Mouse (Mus musculus) heart, embryonic 15.5 days (tissue): ENCODE results near the gene AC131692.1. TPM values are rescaled to one million over a fixed set of nuclear protein-coding genes. Genes with fewer than 3 reads are reported as not detected.

Experiments
- ATAC-seq: fragments of 200-750 bp; cut with Nextera tagmentation; replicated peaks from 2 replicates; pipeline ENCODE4 v1.8.0; 2017; ENCODE audit warnings: low read depth, moderate TSS enrichment; ENCODE audit not compliant: insufficient number of reproducible peaks, insufficient read depth, low FRiP score
- H3K27ac ChIP-seq: fragments of 300-500 bp; sonication (generic); 2 replicates; pipeline ENCODE4 v1.5.1; 2015; ENCODE audit warnings: mild to moderate bottlenecking, inconsistent platforms
- H3K27me3 ChIP-seq: fragments of 300-500 bp; sonication (generic); 2 replicates; pipeline ENCODE4 v1.6.1; 2015; ENCODE audit warnings: inconsistent platforms
- H3K36me3 ChIP-seq: fragments of 300-500 bp; sonication (generic); 2 replicates; pipeline ENCODE4 v1.6.1; 2015; ENCODE audit warnings: mild to moderate bottlenecking, inconsistent platforms
- H3K4me1 ChIP-seq: fragments of 300-500 bp; sonication (generic); replicated peaks from 2 replicates; pipeline ENCODE4 v1.6.1; 2015; ENCODE audit warnings: inconsistent platforms
- H3K4me2 ChIP-seq: fragments of 300-500 bp; sonication (generic); 2 replicates; pipeline ENCODE4 v1.6.1; 2015; ENCODE audit warnings: inconsistent platforms, mild to moderate bottlenecking, moderate library complexity
- H3K4me3 ChIP-seq: fragments of 300-500 bp; sonication (generic); 2 replicates; pipeline ENCODE4 v1.5.1; 2015; ENCODE audit warnings: mild to moderate bottlenecking, inconsistent platforms
- H3K9ac ChIP-seq: fragments of 300-500 bp; sonication (generic); 2 replicates; pipeline ENCODE4 v1.6.1; 2015; ENCODE audit warnings: mild to moderate bottlenecking, inconsistent platforms
- H3K9me3 ChIP-seq: fragments of 300-500 bp; sonication (generic); replicated peaks from 2 replicates; pipeline ENCODE4 v1.6.1; 2016; ENCODE audit warnings: inconsistent platforms
- WGBS: fragments of 180-500 bp; shearing (Covaris S2); methylation state at CpG from one replicate; pipeline ENCODE4 v1.1.7; 2015; ENCODE audit warnings: mixed read lengths; 5-methylcytosine and 5-hydroxymethylcytosine counted together
- microRNA-seq: library from miRNA; unstranded; fragments of <30 nt; microRNA quantifications from one replicate; pipeline ENCODE4, GENCODE M21; 2016
- polyA plus RNA-seq: library from polyadenylated mRNA; unstranded; fragments of >200 nt; fragmentation: Nextera tagmentation; extraction: Ambion mirVana; gene quantifications from 2 replicates; pipeline ENCODE4 v1.2.1, GENCODE M21; 2015

Gene AC131692.1
- polyA plus RNA-seq, 1 experiment from 2014 or later: 0.20 TPM

GRCm38 (mm10) chr19:6140374-6140677 is 46.1 kb downstream of the AC131692.1 start:
- peak overlapping the region; percentile 94 for H3K4me2 ChIP-seq
- no peaks in the 10 kb centered on the region for H3K27me3 ChIP-seq
- 0 out of 2 replicates have a peak, but pooled peaks cover 4% of the 10 kb centered on the region for H3K36me3 ChIP-seq
- ATAC-seq: no peak
- H3K4me1 ChIP-seq: peaks cover 12% of the 10 kb centered on the region
- H3K9me3 ChIP-seq: no peaks in the 10 kb centered on the region
- WGBS: 6% methylated on average over 16 of the region's 16 CpGs
- peak overlapping the region; percentile 84 for H3K9ac ChIP-seq
- H3K27ac ChIP-seq: peak overlapping the region; percentile 93
- peak overlapping the region; percentile 70 for H3K4me3 ChIP-seq

- Histone ChIP-seq H3K27ac (peak within 1 kb of the TSS; percentile 93), H3K36me3 (0 out of 2 replicates have a peak, but pooled peaks cover 4% of the 10 kb centered on the region), H3K4me2 (peak within 1 kb of the TSS; percentile 94), H3K4me1 (peaks cover 12% of the 10 kb centered on the region), H3K9me3 (no peaks in the 10 kb centered on the region), H3K4me3 (peak within 1 kb of the TSS; percentile 70), H3K9ac (peak within 1 kb of the TSS; percentile 84), H3K27me3 (no peaks in the 10 kb centered on the region)
- peak; percentile 89 for ATAC-seq
- under 1% methylated on average over 63 of the region's 68 CpGs for WGBS
Measured at GRCm38 (mm10) chr19:6140678-6141393, 46.6 kb downstream of the AC131692.1 start, which contains the start of gene Batf2. TSS of gene Batf2 (plus strand) at chr19:6140983.

DNA sequence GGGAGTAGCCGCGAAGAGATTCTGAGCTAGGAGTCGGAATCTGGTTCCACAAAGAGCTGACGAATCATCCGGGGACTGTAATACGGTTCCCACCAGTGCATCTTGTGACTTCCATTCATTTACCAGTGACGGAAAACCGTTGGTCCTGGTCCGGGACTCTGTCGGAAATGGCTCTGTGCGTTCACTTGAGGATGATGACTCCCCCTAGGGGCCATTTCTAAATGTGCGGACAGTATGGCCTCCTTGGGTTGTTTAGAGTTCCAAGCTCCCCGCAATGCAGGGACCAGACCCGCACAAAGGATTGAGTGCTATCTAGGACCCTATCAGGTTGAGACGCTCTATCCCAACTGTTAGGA is 47.2 kb downstream of the AC131692.1 start, which contains the start of gene Arl2:
Gene Arl2, minus strand, starts transcription at position 155 of the 356 bp plus-strand sequence.
- ATAC-seq: peak; percentile 68
- Histone ChIP-seq H3K27ac (peak within 1 kb of the TSS; percentile 93), H3K4me1 (peaks cover 12% of the 10 kb centered on the region), H3K36me3 (0 out of 2 replicates have a peak, but pooled peaks cover 4% of the 10 kb centered on the region), H3K27me3 (no peaks in the 10 kb centered on the region), H3K4me3 (peak within 1 kb of the TSS; percentile 70), H3K9me3 (no peaks in the 10 kb centered on the region), H3K9ac (peak within 1 kb of the TSS; percentile 84), H3K4me2 (peak within 1 kb of the TSS; percentile 94)
- WGBS: under 1% methylated on average over 15 of the region's 15 CpGs

GRCm38 (mm10) chr19:6144842-6145241 is 50.6 kb downstream of the AC131692.1 start:
- H3K27ac ChIP-seq: no peak overlapping the region
- no peak overlapping the region for H3K4me3 ChIP-seq
- no peaks in the 10 kb centered on the region for H3K9me3 ChIP-seq
- 72% methylated on average over 5 of the region's 5 CpGs for WGBS
- H3K4me2 ChIP-seq: no peak overlapping the region
- peaks cover 11% of the 10 kb centered on the region for H3K4me1 ChIP-seq
- ATAC-seq: no peak
- H3K9ac ChIP-seq: no peak overlapping the region
- peaks cover 3% of the 10 kb centered on the region; the same call in 1 of the 2 replicates for H3K27me3 ChIP-seq
- H3K36me3 ChIP-seq: no peaks in the 10 kb centered on the region

Small RNAs within 50 kb of the gene (microRNA-seq; reads per million reads assigned to microRNA genes)
- gene Mir6988: 2.3 reads per million, percentile 3 among the genes with 10 or more reads in this experiment

Other genes with a start within 250 kb of the AC131692.1 start
- 25.1 and 35.1 TPM in 2 replicates for gene Frmd8, start 219.1 kb upstream of the AC131692.1 start, polyA plus RNA-seq
- 3.2 and 4.2 TPM in 2 replicates for gene Slc25a45, start 216.6 kb upstream of the AC131692.1 start, polyA plus RNA-seq
- 1.2 and 2.0 TPM in 2 replicates for gene Tigd3, start 200.3 kb upstream of the AC131692.1 start, polyA plus RNA-seq
- gene Dpf2, start 181.4 kb upstream of the AC131692.1 start, polyA plus RNA-seq: 81.9 and 106 TPM in 2 replicates
- 10.4 and 13.0 TPM in 2 replicates for gene Cdc42ep2, start 169.6 kb upstream of the AC131692.1 start, polyA plus RNA-seq
- gene Pola2, start 130.2 kb upstream of the AC131692.1 start, polyA plus RNA-seq: 35.8 and 48.9 TPM in 2 replicates
- gene Slc22a20, start 108.3 kb upstream of the AC131692.1 start, polyA plus RNA-seq: not detected in 2 replicates
- gene Capn1, start 78.5 kb upstream of the AC131692.1 start, polyA plus RNA-seq: 6.6 and 10.0 TPM in 2 replicates
- 14.5 and 19.2 TPM in 2 replicates for gene Syvn1, start 47.8 kb upstream of the AC131692.1 start, polyA plus RNA-seq
- 54.5 and 55.3 TPM in 2 replicates for gene Mrpl49, start 36.6 kb upstream of the AC131692.1 start, polyA plus RNA-seq
- 434 and 453 TPM in 2 replicates for gene Fau, start 36.6 kb upstream of the AC131692.1 start, polyA plus RNA-seq
- 19.3 and 25.6 TPM in 2 replicates for gene Znhit2, start 33.2 kb upstream of the AC131692.1 start, polyA plus RNA-seq
- gene Tm7sf2, start 26.0 kb upstream of the AC131692.1 start, polyA plus RNA-seq: 5.4 and 11.3 TPM in 2 replicates
- 35.6 and 51.9 TPM in 2 replicates for gene Vps51, start 17.2 kb upstream of the AC131692.1 start, polyA plus RNA-seq
- gene Tmem262, start 14.4 kb upstream of the AC131692.1 start, polyA plus RNA-seq: not detected in 2 replicates
- gene Gm28374, start 12.2 kb upstream of the AC131692.1 start, polyA plus RNA-seq: 0.48 and 1.3 TPM in 2 replicates
- gene Zfpl1, start 9.5 kb upstream of the AC131692.1 start, polyA plus RNA-seq: 39.1 and 53.1 TPM in 2 replicates
- 19.6 and 27.2 TPM in 2 replicates for gene Cdca5, start 9.4 kb upstream of the AC131692.1 start, polyA plus RNA-seq
- gene Naaladl1, start 11.4 kb downstream of the AC131692.1 start, polyA plus RNA-seq: 0.21 and 0.36 TPM in 2 replicates
- 28.1 and 38.1 TPM in 2 replicates for gene Sac3d1, start 24.2 kb downstream of the AC131692.1 start, polyA plus RNA-seq
- gene Snx15, start 33.9 kb downstream of the AC131692.1 start, polyA plus RNA-seq: 19.8 and 25.9 TPM in 2 replicates
- gene Batf2, start 46.6 kb downstream of the AC131692.1 start, polyA plus RNA-seq: 0.23 TPM in 1 of 2 replicates, not detected in the other
- gene Arl2, start 47.1 kb downstream of the AC131692.1 start, polyA plus RNA-seq: 74.7 and 81.8 TPM in 2 replicates
- gene Majin, start 90.0 kb downstream of the AC131692.1 start, polyA plus RNA-seq: not detected in 2 replicates
- gene Gpha2, start 132.0 kb downstream of the AC131692.1 start, polyA plus RNA-seq: 0.57 TPM in 1 of 2 replicates, not detected in the other
- gene Ppp2r5b, start 141.5 kb downstream of the AC131692.1 start, polyA plus RNA-seq: 21.4 and 28.1 TPM in 2 replicates
- gene Atg2a, start 147.2 kb downstream of the AC131692.1 start, polyA plus RNA-seq: 6.7 and 10.0 TPM in 2 replicates
- 54.1 and 66.8 TPM in 2 replicates for gene Ehd1, start 182.3 kb downstream of the AC131692.1 start, polyA plus RNA-seq
- gene Cdc42bpg, start 212.0 kb downstream of the AC131692.1 start, polyA plus RNA-seq: 0.30 and 0.60 TPM in 2 replicates
- gene Men1, start 240.6 kb downstream of the AC131692.1 start, polyA plus RNA-seq: 36.1 and 50.6 TPM in 2 replicates
- 12.6 and 17.9 TPM in 2 replicates for gene Map4k2, start 246.7 kb downstream of the AC131692.1 start, polyA plus RNA-seq